Mouse (Mus musculus) spleen, adult 18-20 months (tissue): Measurements from ENCODE around the gene Snrpd2.

Experiments used
- DNase-seq, 2 experiments: peaks; one replicate each; pipeline ENCODE4 v3.0.0; 2022; ENCODE audit warnings: mixed read lengths in 2 of 2

Snrpd2 gene

GRCm38 (mm10) chr7:19149626-19150025, at the start of gene Snrpd2:
Snrpd2 (plus strand) TSS chr7:19149722.
- peak; percentile 88 to 94 for DNase-seq

GRCm38 (mm10) chr7:19100290-19100689, 49.2 kb upstream of the Snrpd2 start:
- no peak for DNase-seq

GRCm38 (mm10) chr7:19103741-19104140, 45.8 kb upstream of the Snrpd2 start:
- DNase-seq, result no peak

GRCm38 (mm10) chr7:19104486-19104885, 45.0 kb upstream of the Snrpd2 start:
- DNase-seq, result no peak

- DNase-seq, result no peak
Measured at GRCm38 (mm10) chr7:19107436-19107835, 42.1 kb upstream of the Snrpd2 start.

GRCm38 (mm10) chr7:19109565-19109964, 40.0 kb upstream of the Snrpd2 start:
- DNase-seq, result no peak

- DNase-seq, result peak in 1 of 2 experiments; percentile 31
Measured at GRCm38 (mm10) chr7:19118028-19118771, 31.3 kb upstream of the Snrpd2 start, which contains the start of gene Gm4969. Gm4969 (minus strand) TSS chr7:19118368.

- DNase-seq, result no peak
Measured at GRCm38 (mm10) chr7:19119083-19119482, 30.4 kb upstream of the Snrpd2 start.

GRCm38 (mm10) chr7:19119631-19120429, 29.7 kb upstream of the Snrpd2 start, which contains the start of gene Fbxo46:
Fbxo46 (plus strand) TSS chr7:19119859.
- peak; percentile 81 to 86 for DNase-seq

GRCm38 (mm10) chr7:19121686-19122085, 27.8 kb upstream of the Snrpd2 start:
- no peak for DNase-seq

- DNase-seq, result no peak
Measured at GRCm38 (mm10) chr7:19124713-19125112, 24.8 kb upstream of the Snrpd2 start.

GRCm38 (mm10) chr7:19127744-19128143, 21.8 kb upstream of the Snrpd2 start:
- DNase-seq, result no peak

GRCm38 (mm10) chr7:19129396-19129795, 20.1 kb upstream of the Snrpd2 start:
- no peak for DNase-seq

- no peak for DNase-seq
Measured at GRCm38 (mm10) chr7:19130657-19131056, 18.9 kb upstream of the Snrpd2 start.

GRCm38 (mm10) chr7:19131324-19131848, 18.1 kb upstream of the Snrpd2 start:
- peak; percentile 85 to 90 for DNase-seq

- DNase-seq, result no peak
Measured at GRCm38 (mm10) chr7:19136168-19136567, 13.4 kb upstream of the Snrpd2 start.

- DNase-seq, result no peak
Measured at GRCm38 (mm10) chr7:19136673-19137334, 12.7 kb upstream of the Snrpd2 start.

- peak; percentile 35 to 63 for DNase-seq
Measured at GRCm38 (mm10) chr7:19137380-19137779, 12.1 kb upstream of the Snrpd2 start.

- no peak for DNase-seq
Measured at GRCm38 (mm10) chr7:19146793-19147192, 2.7 kb upstream of the Snrpd2 start.

- no peak for DNase-seq
Measured at GRCm38 (mm10) chr7:19147497-19148045, 2.0 kb upstream of the Snrpd2 start.

GRCm38 (mm10) chr7:19148180-19148874, 1.2 kb upstream of the Snrpd2 start:
- DNase-seq, result no peak
